Mouse (Mus musculus) liver (tissue): ENCODE results near the gene Sel1l3.

Experiments used
- DNase-seq: peaks from one replicate; pipeline ENCODE4 v3.0.0-alpha.2; 2020; ENCODE audit warnings: mixed read lengths

The Sel1l3 gene

DNA sequence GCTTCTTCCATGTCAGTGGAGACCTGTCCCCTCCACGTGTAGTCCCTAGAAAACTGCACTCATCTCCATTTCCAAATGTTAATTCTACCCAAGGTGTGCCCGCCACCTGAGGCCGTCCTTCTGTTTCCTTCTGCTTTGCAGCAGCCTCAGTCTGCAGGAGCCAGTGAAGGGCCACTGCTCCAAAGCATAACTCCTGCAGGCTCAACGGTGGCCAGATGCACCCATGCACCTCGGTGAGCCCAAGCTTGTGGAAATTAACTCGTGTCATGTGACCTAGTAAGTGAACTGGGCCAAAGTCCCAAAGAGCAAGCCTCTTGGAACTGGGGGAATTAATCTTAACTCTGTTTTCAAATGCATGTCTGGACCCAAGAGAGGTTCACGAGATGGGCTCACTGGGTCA is 40.8 kb downstream of the Sel1l3 start:
- DNase-seq: no peak

DNA sequence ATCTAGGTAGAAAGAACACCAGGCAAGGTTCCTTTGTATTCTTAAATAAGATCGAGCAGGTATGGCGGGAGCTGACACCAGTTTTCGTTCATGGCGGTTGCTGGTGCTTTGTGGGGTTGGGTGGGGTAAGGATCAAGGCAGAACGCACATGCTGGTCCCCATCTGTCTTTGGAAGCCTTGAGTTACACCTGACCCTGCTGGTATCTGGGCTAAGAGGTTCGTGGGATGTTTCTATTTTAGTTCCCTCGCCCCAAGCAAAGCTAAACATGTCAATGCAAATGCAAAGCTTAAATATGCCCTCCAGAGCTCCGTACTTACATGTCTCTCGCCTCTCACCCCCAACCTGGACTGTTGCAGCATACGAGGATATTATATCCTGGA is 41.5 kb downstream of the Sel1l3 start:
- no peak for DNase-seq

GRCm38 (mm10) chr5:53171611-53172255 is 42.0 kb downstream of the Sel1l3 start:
- DNase-seq: no peak

GRCm38 (mm10) chr5:53167564-53167963 is 46.2 kb downstream of the Sel1l3 start:
- DNase-seq: no peak

DNA sequence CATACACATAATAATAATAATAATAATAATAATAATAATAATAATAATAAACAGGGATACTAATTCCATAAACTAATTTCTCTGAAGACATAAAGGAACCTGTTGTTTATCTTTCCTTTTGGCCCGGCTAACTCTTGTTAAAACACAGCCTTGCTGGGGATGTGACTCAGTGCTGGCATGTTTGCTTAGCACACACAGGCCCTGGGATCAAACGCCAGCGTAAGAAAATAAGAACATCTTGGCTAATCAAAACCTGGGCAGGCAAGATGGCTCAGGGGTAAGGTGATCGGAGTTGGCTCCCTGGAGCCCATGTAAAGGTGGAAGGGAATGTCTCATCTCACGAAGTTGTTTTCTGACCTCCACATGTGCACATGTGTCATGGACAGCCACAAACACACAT is 48.1 kb downstream of the Sel1l3 start:
- DNase-seq: no peak

GRCm38 (mm10) chr5:53162436-53162835 is 51.3 kb downstream of the Sel1l3 start:
- DNase-seq: no peak

- DNase-seq: no peak
Observed at GRCm38 (mm10) chr5:53161506-53162186, 52.1 kb downstream of the Sel1l3 start.

DNA sequence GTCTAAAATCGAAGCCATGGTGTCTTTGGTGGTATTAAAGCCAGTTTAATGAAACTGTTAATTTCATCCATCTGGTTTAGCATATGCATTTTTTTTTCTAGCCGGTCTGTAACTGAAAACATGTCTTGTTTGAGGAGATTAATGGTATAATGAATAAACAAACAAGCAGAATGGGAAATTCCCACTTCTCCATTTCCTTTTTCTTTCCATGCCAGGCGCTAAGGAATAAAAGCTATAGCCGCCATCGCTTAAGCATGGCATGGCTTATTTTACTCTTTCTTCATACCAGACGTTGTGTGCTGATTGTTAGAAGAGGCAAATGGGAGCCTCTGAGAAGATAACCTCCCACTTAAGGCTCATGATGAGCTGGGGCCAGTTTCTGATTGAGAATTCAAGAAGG is 53.5 kb downstream of the Sel1l3 start:
- no peak for DNase-seq

DNA sequence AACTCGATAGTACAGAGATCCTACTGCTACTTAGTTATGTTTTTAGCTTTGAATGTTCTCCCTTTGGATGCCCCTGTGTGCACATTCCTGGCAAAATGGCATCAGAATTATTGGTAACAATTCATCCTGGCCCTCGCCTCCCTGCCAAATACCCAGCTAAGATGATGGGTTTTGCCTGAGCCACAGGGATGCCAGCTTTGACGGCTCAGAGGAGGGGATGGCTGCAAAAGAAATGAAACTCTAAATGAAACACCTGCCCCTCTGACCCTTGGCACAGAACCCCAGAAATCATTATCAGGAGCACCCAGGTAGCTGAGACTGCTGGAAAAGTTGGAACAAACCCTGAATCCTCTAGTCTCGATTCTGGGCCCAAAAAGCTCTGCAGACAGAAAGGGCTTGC is 54.1 kb downstream of the Sel1l3 start:
- DNase-seq: no peak

DNA sequence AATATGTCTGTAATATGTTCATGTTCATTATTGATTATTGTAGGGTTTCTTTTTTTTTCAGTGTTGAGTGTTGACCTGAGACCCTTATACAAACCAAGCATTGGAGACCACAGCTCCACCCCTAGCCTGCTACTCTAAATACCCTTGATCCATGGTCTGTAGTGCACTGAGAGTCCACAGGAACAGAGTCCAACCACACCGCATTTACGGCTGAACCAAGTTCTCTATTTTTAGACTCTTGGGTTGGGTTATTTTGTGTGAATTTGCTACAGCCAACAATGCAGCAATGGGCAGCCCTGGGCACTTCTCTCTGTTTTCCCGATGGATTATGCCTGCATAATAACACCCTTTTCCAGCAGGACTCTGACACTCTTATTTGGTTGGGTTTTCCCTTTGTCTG is 54.6 kb downstream of the Sel1l3 start:
- DNase-seq: no peak

- no peak for DNase-seq
Observed at GRCm38 (mm10) chr5:53155985-53156679, 57.6 kb downstream of the Sel1l3 start.

DNA sequence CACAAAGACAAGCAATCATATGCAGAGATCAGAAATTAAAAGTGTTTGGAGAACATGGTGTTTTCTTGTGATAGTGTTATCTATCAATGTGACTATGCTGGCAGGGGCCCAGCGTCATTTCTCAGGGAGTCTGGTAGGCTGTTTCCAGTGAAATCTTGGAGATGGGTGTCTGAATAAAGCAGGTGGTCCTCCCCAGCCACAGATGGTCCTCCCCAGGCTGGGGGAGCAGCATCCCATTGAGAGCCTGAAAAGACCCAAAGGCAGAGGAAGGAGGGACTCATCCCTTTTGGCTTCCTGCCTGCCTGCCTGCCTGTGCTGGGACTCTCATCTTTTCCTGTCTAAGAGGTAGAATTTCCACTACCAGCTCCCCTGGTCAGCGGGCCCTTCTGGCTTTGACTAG is 59.2 kb downstream of the Sel1l3 start:
- DNase-seq: no peak

- DNase-seq: no peak
Observed at GRCm38 (mm10) chr5:53154078-53154477, 59.6 kb downstream of the Sel1l3 start.

DNA sequence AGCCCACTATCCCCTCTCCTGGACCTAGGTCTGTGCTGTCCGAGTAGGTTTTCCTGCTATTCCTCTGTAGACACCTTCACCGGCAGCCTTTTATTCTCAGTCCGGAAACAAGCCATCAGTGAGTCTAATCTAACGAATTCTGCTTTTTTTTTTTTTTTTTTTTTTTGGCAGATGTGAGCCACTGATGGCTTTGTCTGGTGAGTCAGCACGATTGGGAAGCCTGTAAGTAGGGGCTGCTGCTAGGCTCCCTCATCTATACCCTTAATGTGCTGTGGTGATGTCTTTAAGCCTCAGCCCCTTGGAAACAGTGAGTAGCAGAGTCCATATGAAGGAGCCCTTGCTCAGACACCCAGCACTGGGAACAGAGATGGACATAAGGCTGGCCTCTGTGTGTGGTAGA is 60.6 kb downstream of the Sel1l3 start:
- no peak for DNase-seq

DNA sequence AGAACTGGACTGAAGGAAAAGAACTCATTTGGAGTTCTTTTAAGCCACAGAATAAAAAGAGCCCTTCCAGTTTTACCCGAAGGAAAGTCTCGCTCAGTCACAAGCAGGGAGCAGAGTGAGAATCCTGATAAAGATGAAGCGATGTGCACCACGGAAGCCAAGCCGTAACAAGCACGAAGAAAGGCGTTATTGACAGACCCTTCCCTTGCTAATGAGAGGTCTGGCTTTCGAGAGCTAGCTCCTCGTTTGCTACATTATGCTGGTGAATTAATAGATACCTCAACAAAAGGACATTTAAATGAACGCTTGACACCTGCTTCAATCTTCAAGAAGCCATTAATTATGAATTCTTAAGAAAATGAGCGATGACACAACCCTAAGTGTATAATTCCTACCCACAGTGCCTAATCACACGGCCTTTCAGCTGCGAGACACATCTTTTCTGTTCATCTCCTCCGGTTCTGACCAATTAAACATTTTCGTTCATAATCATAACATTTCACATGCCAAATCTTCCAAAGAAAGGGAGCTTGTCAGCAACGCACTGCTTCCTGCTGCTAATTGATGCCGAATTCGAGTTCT is 62.3 kb downstream of the Sel1l3 start:
- no peak for DNase-seq

DNA sequence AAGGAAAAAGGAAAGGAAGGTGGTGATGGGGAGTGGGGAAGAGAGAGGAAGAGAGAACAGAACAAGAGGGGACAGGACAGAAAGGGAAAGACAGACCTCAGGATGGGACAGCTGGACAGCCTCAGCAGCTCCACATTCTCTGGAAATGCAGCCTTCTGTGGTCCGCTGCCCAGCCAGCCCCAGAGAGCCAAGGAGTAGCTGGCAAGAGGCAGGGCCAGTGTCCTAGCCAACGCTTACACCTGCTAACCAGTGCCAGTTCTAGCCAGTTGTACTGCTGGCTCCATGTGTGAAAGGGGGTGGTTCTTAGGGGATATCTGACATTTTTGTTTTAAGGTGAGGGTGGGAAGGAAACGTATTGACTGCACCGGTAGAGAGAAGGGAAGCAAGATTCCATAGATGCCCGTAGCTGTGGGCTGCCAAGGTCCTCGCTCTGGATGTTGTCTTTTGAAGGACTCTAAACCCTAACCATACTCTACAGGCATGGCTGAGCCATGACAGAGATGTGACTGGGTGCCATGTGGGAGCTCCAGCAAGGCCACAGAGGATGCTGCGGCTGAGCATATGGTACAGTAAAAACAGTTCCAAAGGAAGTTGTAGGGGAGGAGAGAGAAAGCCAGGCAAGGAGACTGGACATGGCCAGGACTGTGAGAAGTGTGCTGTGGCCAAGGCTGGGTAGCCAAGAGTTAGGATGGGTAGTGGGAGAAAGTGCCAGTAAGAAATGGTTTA is 64.6 kb downstream of the Sel1l3 start:
- no peak for DNase-seq

DNA sequence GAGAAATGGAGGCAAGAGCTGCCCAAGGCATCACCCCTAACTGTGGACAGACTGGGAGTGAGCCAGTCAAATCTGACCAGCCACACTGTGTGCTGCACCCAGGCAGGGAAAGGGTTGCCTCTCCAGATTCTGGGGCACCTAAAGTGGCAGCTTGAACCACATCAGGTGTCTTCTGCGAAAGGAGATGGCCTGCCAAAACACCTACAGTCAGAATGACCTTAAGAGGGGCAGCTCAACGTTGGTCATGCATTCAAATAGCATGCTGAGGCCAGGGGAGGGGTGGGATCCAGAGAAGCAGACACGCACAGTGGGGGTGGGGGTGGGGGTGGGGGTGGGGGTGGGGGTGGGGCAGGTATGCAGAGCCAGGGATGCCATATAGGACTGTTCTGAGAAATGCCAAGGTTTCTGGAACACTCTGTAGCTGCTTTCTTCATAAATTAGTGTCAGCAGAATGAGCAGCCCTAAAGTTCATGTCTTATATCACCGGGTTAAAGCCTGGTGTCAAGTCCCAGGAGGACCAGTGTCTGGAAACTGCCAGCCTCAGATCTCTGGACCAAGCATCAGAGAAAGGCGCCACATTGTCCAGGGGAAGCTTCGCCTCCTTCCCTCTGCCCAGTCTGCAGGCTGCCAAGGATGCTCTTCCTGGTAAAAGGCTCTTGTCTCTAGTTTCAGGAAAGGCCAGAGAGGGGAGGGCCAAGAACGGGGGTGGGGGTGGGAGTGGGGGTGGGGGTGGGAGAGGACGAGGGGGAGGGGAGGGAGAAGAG is 65.4 kb downstream of the Sel1l3 start:
- no peak for DNase-seq

GRCm38 (mm10) chr5:53147418-53147817 is 66.3 kb downstream of the Sel1l3 start:
- no peak for DNase-seq

DNA sequence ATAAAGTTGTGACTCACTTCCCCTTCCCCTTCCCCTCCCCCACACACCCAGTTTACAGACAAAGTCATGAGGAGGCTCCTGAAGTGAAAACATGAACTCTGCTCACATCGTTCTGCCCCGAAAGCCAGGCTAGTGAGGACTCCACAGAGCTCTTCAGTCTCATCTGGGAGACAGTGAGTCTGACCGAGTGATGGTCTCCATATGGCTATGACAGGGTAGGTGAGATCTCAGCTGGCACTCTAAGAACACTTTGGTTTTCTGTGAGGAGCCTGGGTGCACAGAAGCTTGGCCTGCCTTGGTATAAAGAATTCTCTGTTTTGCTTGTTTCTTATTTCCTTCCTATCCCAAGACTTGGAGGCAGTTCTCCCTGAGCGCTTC is 67.1 kb downstream of the Sel1l3 start:
- DNase-seq: no peak

DNA sequence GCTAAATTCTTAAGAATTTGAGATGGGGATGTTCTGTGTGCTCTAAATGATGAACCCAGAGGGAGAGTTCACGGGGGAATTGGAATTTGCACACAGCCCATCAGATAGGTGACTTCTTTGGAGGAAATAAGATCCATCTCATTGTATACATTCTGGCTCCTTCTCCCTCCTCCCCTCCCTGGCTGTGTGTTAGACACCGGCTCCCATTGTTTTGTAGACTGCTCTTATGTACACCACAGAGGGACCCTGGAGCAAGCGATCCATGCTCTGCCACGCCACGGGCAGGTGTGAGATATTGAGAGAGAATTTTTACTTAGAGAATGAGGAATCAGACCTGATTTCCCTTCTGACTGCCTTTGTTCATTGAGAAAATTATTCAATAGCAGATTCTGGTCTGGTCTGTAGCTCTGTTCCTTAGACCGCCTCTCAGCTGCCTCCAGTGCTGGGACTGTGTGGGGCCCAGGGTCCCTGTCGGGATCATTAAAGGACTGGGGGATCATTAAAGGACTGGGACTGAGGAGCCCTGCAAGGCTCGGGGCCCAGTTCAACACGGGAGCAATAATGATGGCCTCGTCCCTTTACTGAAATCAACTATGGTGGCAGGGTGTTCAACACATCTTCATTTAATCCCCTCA is 67.6 kb downstream of the Sel1l3 start:
- DNase-seq: no peak

DNA sequence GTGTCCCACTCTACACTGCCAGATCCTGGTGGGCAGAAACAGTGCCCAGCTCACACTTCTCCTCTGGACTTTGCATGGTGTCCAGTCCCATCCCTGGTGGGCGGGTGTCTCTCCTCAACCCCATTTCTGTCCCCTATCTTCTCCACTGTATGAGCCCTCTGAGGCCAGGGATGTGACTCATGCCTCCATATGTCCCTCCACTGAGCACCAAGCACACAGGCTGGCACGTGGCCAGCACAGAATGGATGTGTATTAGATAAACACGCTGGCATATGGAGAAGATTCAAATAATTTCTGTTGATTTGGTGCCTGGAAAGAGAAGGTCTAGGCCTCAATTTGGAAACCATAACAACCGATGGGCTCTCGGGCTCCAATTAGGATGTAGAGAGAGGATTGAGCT is 71.1 kb downstream of the Sel1l3 start:
- no peak for DNase-seq
